Mouse (Mus musculus) myocyte (in vitro differentiated cells): ENCODE results near the gene Atf6b.

ENCODE experiments used
- E2F4 ChIP-seq: IDR thresholded peaks from one replicate; pipeline ENCODE4 v1.6.1; 2011; ENCODE audit warnings: mild to moderate bottlenecking, control low read depth, moderate library complexity; ENCODE audit not compliant: insufficient read depth
- MYOD1 ChIP-seq, 3 experiments: IDR thresholded peaks; one replicate each; pipeline ENCODE4 v1.6.1; 2011; ENCODE audit warnings: control low read depth in 2 of 3, low read depth in 2 of 3, mild to moderate bottlenecking in 2 of 3, moderate library complexity in 1 of 3; ENCODE audit not compliant: insufficient read length in 2 of 3, control insufficient read depth in 1 of 3
- POLR2A ChIP-seq: IDR thresholded peaks from one replicate; pipeline ENCODE4 v1.6.1; 2011; ENCODE audit warnings: low read depth, mild to moderate bottlenecking, control low read depth, moderate library complexity; ENCODE audit not compliant: insufficient read length

DNA sequence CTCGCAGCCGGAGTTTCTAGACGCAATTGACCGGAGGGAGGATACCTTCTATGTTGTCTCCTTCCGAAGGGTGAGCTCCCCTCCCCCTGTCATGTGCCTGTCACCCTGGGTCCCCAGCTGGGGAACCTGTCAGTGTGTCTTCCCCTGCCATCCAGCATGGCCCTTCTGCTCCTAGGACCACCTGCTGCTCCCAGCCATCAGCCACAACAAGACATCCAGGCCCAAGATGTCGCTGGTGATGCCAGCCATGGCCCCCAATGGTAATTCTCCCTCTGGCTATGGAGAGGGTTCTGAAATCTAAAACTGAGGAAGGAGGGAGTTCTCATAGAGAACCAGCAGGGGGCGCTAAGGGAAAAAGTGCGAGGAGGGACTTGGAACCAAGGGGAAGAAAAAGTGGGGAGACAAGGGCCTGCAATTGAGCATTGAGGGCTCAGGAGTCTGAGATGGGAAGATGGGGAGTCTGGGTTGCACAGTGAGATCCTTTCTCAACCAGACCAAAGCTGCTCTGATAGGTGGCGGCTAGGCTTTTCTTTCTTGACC, 6.9 kb downstream of the Atf6b start:
- TF ChIP-seq POLR2A (no peak), E2F4 (no peak), MYOD1 (IDR thresholded peaks at IDR 0.05; ENCODE audit: control insufficient read depth in 1 of 3, insufficient read length in 2 of 3, low read depth in 2 of 3) (no peak)
